22 mouse cellular contexts compared by ENCODE assay signal in genomic region chr17:72944368-72944767, GRCm38 (mm10). TPM values are rescaled to one million over a fixed set of nuclear protein-coding genes. Genes with fewer than 3 reads are reported as not detected.
A peak's percentile ranks its signal among the peaks of the same experiment; 100 is the strongest.
DNase-seq lines count a peak whose midpoint lies in the region; ATAC-seq and TF ChIP-seq lines count a peak whose summit lies in the region.
"Had no signal": no experiment of that assay in that cellular context is flagged by ENCODE, and none has a peak within 500 bp of the region (broad histone marks: within the 10 kb centered on the region; RNA-seq: fewer than 3 reads in every experiment).

No protein-coding gene starts in this region.

- H3K4me3 ChIP-seq in heart, embryonic 14.5 days (ENCODE audit: control insufficient read depth in 1 of 2, insufficient read depth in 1 of 2, low read depth in 1 of 2, low read length in 2 of 2): no peak overlapping the region
- H3K4me3 ChIP-seq in spleen, adult 2 months (ENCODE audit: extremely low read depth, insufficient read depth, insufficient read length): no peak overlapping the region
- no peak overlapping the region for H3K4me3 ChIP-seq in liver, embryonic 13.5 days (replicated peaks)
- H3K4me3 ChIP-seq in hindbrain, embryonic 11.5 days (ENCODE audit: low read depth, low read length): no peak overlapping the region
- H3K4me3 ChIP-seq: forebrain, embryonic 12.5 days; limb, embryonic 13.5 days; lung, embryonic 15.5 days; neural tube, embryonic 13.5 days had no signal

- peaks cover 39% of the 10 kb centered on the region for H3K36me3 ChIP-seq in heart, embryonic 14.5 days (ENCODE audit: control insufficient read depth, insufficient read depth, low read length)
- peaks cover 20% of the 10 kb centered on the region for H3K36me3 ChIP-seq in spleen, adult 2 months (ENCODE audit: control insufficient read depth, insufficient read depth, low read length)
- H3K36me3 ChIP-seq in liver, embryonic 13.5 days: peaks cover 6% of the 10 kb centered on the region
- H3K36me3 ChIP-seq in hindbrain, embryonic 11.5 days (ENCODE audit: control insufficient read depth, insufficient read depth, low read length): peaks cover 8% of the 10 kb centered on the region

- peak; percentile 36; the same call in 1 of the 2 replicates for ATAC-seq in heart, embryonic 14.5 days (ENCODE audit: insufficient number of reproducible peaks, insufficient read depth, low FRiP score, low read depth)
- peak; percentile 80 for ATAC-seq in liver, embryonic 13.5 days (ENCODE audit: low read depth)
- no peak for ATAC-seq in hindbrain, embryonic 11.5 days (ENCODE audit: low FRiP score)
- ATAC-seq: hindbrain, postnatal 0 days; Patski had no signal

- H3K27me3 ChIP-seq in heart, embryonic 14.5 days (ENCODE audit: control insufficient read depth, insufficient read depth, low read length): no peaks in the 10 kb centered on the region
- H3K27me3 ChIP-seq in spleen, adult 2 months (ENCODE audit: control insufficient read depth, insufficient read depth, low read length): no peaks in the 10 kb centered on the region
- no peaks in the 10 kb centered on the region for H3K27me3 ChIP-seq in liver, embryonic 13.5 days
- H3K27me3 ChIP-seq in hindbrain, embryonic 11.5 days (ENCODE audit: control insufficient read depth, insufficient read depth, low read length): no peaks in the 10 kb centered on the region
- H3K27me3 ChIP-seq: forebrain, embryonic 12.5 days; lung, embryonic 15.5 days; neural tube, embryonic 13.5 days; Patski had no signal

- peak overlapping the region; percentile 45 to 62 for H3K27ac ChIP-seq in heart, embryonic 14.5 days (replicated peaks in 1 of 2; ENCODE audit: control insufficient read depth in 1 of 2, insufficient read depth in 1 of 2, low read depth in 2 of 2, low read length in 2 of 2)
- H3K27ac ChIP-seq in spleen, adult 2 months (ENCODE audit: insufficient read depth, low read length): peak overlapping the region; percentile 13; the same call in 1 of the 2 replicates
- peak overlapping the region; percentile 39; the same call in 1 of the 2 replicates for H3K27ac ChIP-seq in liver, embryonic 13.5 days
- no peak overlapping the region for H3K27ac ChIP-seq in hindbrain, embryonic 11.5 days (ENCODE audit: low read depth, low read length)
- H3K27ac ChIP-seq: forebrain, embryonic 12.5 days; hindbrain, postnatal 0 days; kidney, postnatal 0 days; limb, embryonic 13.5 days; lung, embryonic 15.5 days; neural tube, embryonic 13.5 days had no signal

- peaks cover 18 to 36% of the 10 kb centered on the region in 2 experiments for H3K4me1 ChIP-seq in heart, embryonic 14.5 days (ENCODE audit: control insufficient read depth in 2 of 2, insufficient read depth in 2 of 2, low read length in 2 of 2)
- peaks cover 22% of the 10 kb centered on the region; the same call in 1 of the 2 replicates for H3K4me1 ChIP-seq in spleen, adult 2 months (ENCODE audit: control insufficient read depth, insufficient read depth, insufficient read length)
- H3K4me1 ChIP-seq in liver, embryonic 13.5 days (replicated peaks): peaks cover 12% of the 10 kb centered on the region
- H3K4me1 ChIP-seq in hindbrain, embryonic 11.5 days (replicated peaks; ENCODE audit: control insufficient read depth, insufficient read depth, low read length): no peaks in the 10 kb centered on the region
- H3K4me1 ChIP-seq: forebrain, embryonic 12.5 days; neural tube, embryonic 13.5 days had no signal

- DNase-seq in heart, postnatal 25 days (ENCODE audit: low spot score): no peak
- DNase-seq in spleen, adult 2 months (ENCODE audit: low read depth in 1 of 2, low spot score in 2 of 2): no peak
- DNase-seq in spleen, postnatal 14 days (ENCODE audit: low spot score in 2 of 2): no peak
- no peak for DNase-seq in liver, embryonic 13.5 days
- no peak for DNase-seq in hindbrain, embryonic 11.5 days (ENCODE audit: low spot score)
- no peak for DNase-seq in cerebellum, adult 18-20 months
- DNase-seq: adrenal gland, postnatal 14 days; cerebellum, adult 2 months; cerebellum, postnatal 36 days; gastrocnemius, postnatal 10 days; kidney, adult 11 months; midbrain, embryonic 14.5 days; right cerebral cortex, adult 18-20 months; thymus, postnatal 25 days had no signal

- WGBS in heart, embryonic 14.5 days: 38% methylated on average over 5 of the region's 5 CpGs
- 70% methylated on average over 5 of the region's 5 CpGs for WGBS in spleen, adult 2 months
- WGBS in liver, embryonic 13.5 days (ENCODE audit: insufficient replicate concordance): 23% methylated on average over 5 of the region's 5 CpGs
- WGBS in hindbrain, embryonic 11.5 days: 91% methylated on average over 5 of the region's 5 CpGs

- intact Hi-C loops in heart, postnatal 25 days (cut with DNase I): no loop called here

- H3K9me3 ChIP-seq in heart, embryonic 14.5 days (ENCODE audit: control insufficient read depth, low read length): no peaks in the 10 kb centered on the region
- H3K9me3 ChIP-seq in liver, embryonic 13.5 days (replicated peaks): no peaks in the 10 kb centered on the region
- no peaks in the 10 kb centered on the region for H3K9me3 ChIP-seq in hindbrain, embryonic 11.5 days (ENCODE audit: control insufficient read depth, low read length)
- H3K9me3 ChIP-seq: forebrain, embryonic 12.5 days; lung, embryonic 15.5 days had no signal

- no peak for TF ChIP-seq POLR2A in spleen, adult 2 months (IDR thresholded peaks at IDR 0.05; ENCODE audit: low read depth, low read length)

- TF ChIP-seq CTCF in spleen, adult 2 months (IDR thresholded peaks at IDR 0.05; ENCODE audit: extremely low read depth, insufficient read depth, insufficient read length, insufficient replicate concordance): no peak

- H3K4me2 ChIP-seq in heart, embryonic 14.5 days (ENCODE audit: low read length): no peak overlapping the region
- no peak overlapping the region for H3K4me2 ChIP-seq in liver, embryonic 13.5 days
- H3K4me2 ChIP-seq in hindbrain, embryonic 11.5 days (replicated peaks; ENCODE audit: low read depth, low read length): no peak overlapping the region
- H3K4me2 ChIP-seq: forebrain, embryonic 12.5 days; limb, embryonic 13.5 days; lung, embryonic 15.5 days; neural tube, embryonic 13.5 days had no signal

- no peak overlapping the region for H3K9ac ChIP-seq in heart, embryonic 14.5 days (ENCODE audit: low read length)
- no peak overlapping the region for H3K9ac ChIP-seq in liver, embryonic 13.5 days
- no peak overlapping the region for H3K9ac ChIP-seq in hindbrain, embryonic 11.5 days (ENCODE audit: low read depth, low read length)
- H3K9ac ChIP-seq: forebrain, embryonic 12.5 days; limb, embryonic 13.5 days; lung, embryonic 15.5 days; neural tube, embryonic 13.5 days had no signal

RNA-seq across cellular contexts. Expression of gene Lbh, which starts 26.3 kb away (rescaled TPM):
- polyA plus RNA-seq in heart, embryonic 14.5 days (2014; fragmentation: Nextera tagmentation; extraction: Ambion mirVana): 28.8 and 36.2 TPM in 2 replicates
- 100 to 1,000 TPM; 390 to 430 TPM for total RNA-seq in heart, postnatal 25 days (2021)
- polyA plus RNA-seq in spleen, adult 2 months (2012; rRNA removed): 171 and 212 TPM in 2 replicates
- 0.92 and 0.93 TPM in 2 replicates for polyA plus RNA-seq in liver, embryonic 13.5 days (2015; fragmentation: Nextera tagmentation; extraction: Ambion mirVana)
- polyA plus RNA-seq in hindbrain, embryonic 11.5 days (2014; fragmentation: Nextera tagmentation; extraction: Ambion mirVana): 7.0 and 8.6 TPM in 2 replicates
